Mouse (Mus musculus) limb, embryonic 13.5 days (tissue): ENCODE data around the gene A930004D18Rik. TPM values are rescaled to one million over a fixed set of nuclear protein-coding genes. Genes with fewer than 3 reads are reported as not detected.

Experiments
- ATAC-seq: fragments of 200-750 bp; cut with Nextera tagmentation; 2 replicates; pipeline ENCODE4 v1.8.0; 2017; ENCODE audit warnings: low read depth, moderate number of reproducible peaks, moderate TSS enrichment; ENCODE audit not compliant: low FRiP score
- H3K27ac ChIP-seq: fragments of 300-500 bp; sonication (generic); 2 replicates; pipeline ENCODE4 v1.5.1; 2015; ENCODE audit warnings: inconsistent platforms, mild to moderate bottlenecking, moderate library complexity
- H3K27me3 ChIP-seq: fragments of 300-500 bp; sonication (generic); 2 replicates; pipeline ENCODE4 v1.6.1; 2015; ENCODE audit warnings: mild to moderate bottlenecking, inconsistent platforms
- H3K36me3 ChIP-seq: fragments of 300-500 bp; sonication (generic); 2 replicates; pipeline ENCODE4 v1.6.1; 2015; ENCODE audit warnings: inconsistent platforms, mild to moderate bottlenecking, moderate library complexity
- H3K4me1 ChIP-seq: fragments of 300-500 bp; sonication (generic); 2 replicates; pipeline ENCODE4 v1.6.1; 2015; ENCODE audit warnings: inconsistent platforms
- H3K4me2 ChIP-seq: fragments of 300-500 bp; sonication (generic); replicated peaks from 2 replicates; pipeline ENCODE4 v1.6.1; 2015; ENCODE audit warnings: inconsistent platforms, mild to moderate bottlenecking, moderate library complexity
- H3K4me3 ChIP-seq: fragments of 300-500 bp; sonication (generic); 2 replicates; pipeline ENCODE4 v1.5.1; 2015; ENCODE audit warnings: moderate library complexity, mild to moderate bottlenecking, inconsistent platforms
- H3K9ac ChIP-seq: fragments of 300-500 bp; sonication (generic); 2 replicates; pipeline ENCODE4 v1.6.1; 2015; ENCODE audit warnings: mild to moderate bottlenecking, inconsistent platforms
- H3K9me3 ChIP-seq: fragments of 300-500 bp; sonication (generic); 2 replicates; pipeline ENCODE4 v1.6.1; 2016; ENCODE audit warnings: inconsistent platforms
- WGBS: fragments of 180-500 bp; shearing (Covaris S2); methylation state at CpG from one replicate; pipeline ENCODE4 v1.1.7; 2015; 5-methylcytosine and 5-hydroxymethylcytosine counted together
- polyA plus RNA-seq: library from polyadenylated mRNA; unstranded; fragments of >200 nt; fragmentation: Nextera tagmentation; extraction: Ambion mirVana; gene quantifications from 2 replicates; pipeline ENCODE4 v1.2.1, GENCODE M21; 2015

The A930004D18Rik gene
- polyA plus RNA-seq: 15.3 and 19.4 TPM in 2 replicates

GRCm38 (mm10) chr2:18037491-18037890 lies at the start of gene A930004D18Rik:
Gene A930004D18Rik, minus strand, starts transcription at chr2:18037737.
- Histone ChIP-seq H3K27me3 (no peaks in the 10 kb centered on the region; the same call in 1 of the 2 replicates), H3K4me3 (no peak within 1 kb of the TSS), H3K36me3 (0 out of 2 replicates have a peak, but pooled peaks cover 3% of the 10 kb centered on the region), H3K9me3 (no peaks in the 10 kb centered on the region), H3K4me1 (peaks cover 53% of the 10 kb centered on the region), H3K4me2 (no peak within 1 kb of the TSS), H3K9ac (no peak within 1 kb of the TSS), H3K27ac (no peak within 1 kb of the TSS)
- ATAC-seq: no peak
- WGBS: 71% methylated on average over 2 of the region's 2 CpGs

- Histone ChIP-seq H3K27me3 (no peaks in the 10 kb centered on the region), H3K27ac (no peak overlapping the region), H3K4me3 (no peak overlapping the region), H3K4me2 (no peak overlapping the region), H3K9ac (no peak overlapping the region), H3K9me3 (no peaks in the 10 kb centered on the region), H3K36me3 (peaks cover 81% of the 10 kb centered on the region), H3K4me1 (no peaks in the 10 kb centered on the region)
- no peak for ATAC-seq
- WGBS: 89% methylated on average over 2 of the region's 2 CpGs
Observed at GRCm38 (mm10) chr2:18080182-18080860, 42.8 kb upstream of the A930004D18Rik start.

- Histone ChIP-seq H3K27me3 (no peaks in the 10 kb centered on the region), H3K4me1 (no peaks in the 10 kb centered on the region), H3K9me3 (no peaks in the 10 kb centered on the region), H3K4me3 (no peak overlapping the region), H3K27ac (no peak overlapping the region), H3K9ac (no peak overlapping the region), H3K36me3 (peaks cover 55% of the 10 kb centered on the region), H3K4me2 (no peak overlapping the region)
- 95% methylated on average over 2 of the region's 2 CpGs for WGBS
- no peak for ATAC-seq
Observed at GRCm38 (mm10) chr2:18071947-18072346, 34.4 kb upstream of the A930004D18Rik start.

GRCm38 (mm10) chr2:18068071-18068796 lies 30.7 kb upstream of the A930004D18Rik start:
- no peak overlapping the region for H3K4me3 ChIP-seq
- no peak overlapping the region for H3K4me2 ChIP-seq
- H3K9ac ChIP-seq: no peak overlapping the region
- H3K27ac ChIP-seq: no peak overlapping the region
- peaks cover 26% of the 10 kb centered on the region for H3K36me3 ChIP-seq
- ATAC-seq: no peak
- no peaks in the 10 kb centered on the region for H3K27me3 ChIP-seq
- H3K4me1 ChIP-seq: peaks cover 12% of the 10 kb centered on the region
- WGBS: 90% methylated on average over 4 of the region's 4 CpGs
- H3K9me3 ChIP-seq: no peaks in the 10 kb centered on the region

- H3K4me2 ChIP-seq: peak overlapping the region; percentile 90
- peaks cover 12% of the 10 kb centered on the region for H3K4me1 ChIP-seq
- no peak overlapping the region for H3K4me3 ChIP-seq
- H3K9me3 ChIP-seq: no peaks in the 10 kb centered on the region
- no peak overlapping the region for H3K27ac ChIP-seq
- ATAC-seq: no peak
- H3K36me3 ChIP-seq: peaks cover 10% of the 10 kb centered on the region
- H3K27me3 ChIP-seq: no peaks in the 10 kb centered on the region
- no peak overlapping the region for H3K9ac ChIP-seq
Observed at GRCm38 (mm10) chr2:18066436-18066835, 28.9 kb upstream of the A930004D18Rik start.

DNA sequence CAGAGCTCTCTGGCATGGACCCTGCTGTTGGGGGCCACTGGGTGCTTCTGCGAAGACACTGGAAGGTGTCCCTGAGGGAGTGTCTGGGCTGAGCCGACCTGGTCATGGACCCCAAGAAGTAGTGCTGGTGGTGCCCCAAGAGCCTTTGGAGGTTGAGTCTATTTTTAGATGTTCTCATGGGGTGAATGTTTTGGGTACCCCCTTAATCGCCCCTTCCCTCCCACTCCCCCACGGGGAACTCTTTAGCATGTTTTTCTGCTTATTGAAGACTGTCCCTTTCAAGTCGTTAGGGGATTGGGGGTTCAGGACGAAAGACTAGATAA lies 28.1 kb upstream of the A930004D18Rik start:
- Histone ChIP-seq H3K4me3 (peak overlapping the region; percentile 79), H3K27ac (peak overlapping the region; percentile 69), H3K9me3 (no peaks in the 10 kb centered on the region), H3K36me3 (peaks cover 7% of the 10 kb centered on the region), H3K4me2 (peak overlapping the region; percentile 90), H3K27me3 (no peaks in the 10 kb centered on the region), H3K4me1 (peaks cover 12% of the 10 kb centered on the region), H3K9ac (peak overlapping the region; percentile 79)
- ATAC-seq: no peak
- WGBS: 7% methylated on average over 6 of the region's 6 CpGs

GRCm38 (mm10) chr2:18064941-18065707 lies 27.6 kb upstream of the A930004D18Rik start:
- H3K9me3 ChIP-seq: no peaks in the 10 kb centered on the region
- peak overlapping the region; percentile 99 for H3K27ac ChIP-seq
- H3K4me2 ChIP-seq: peak overlapping the region; percentile 90
- H3K36me3 ChIP-seq: peaks cover 7% of the 10 kb centered on the region
- WGBS: under 1% methylated on average over 52 of the region's 85 CpGs
- ATAC-seq: peak; percentile 65
- H3K4me1 ChIP-seq: peaks cover 12% of the 10 kb centered on the region
- no peaks in the 10 kb centered on the region for H3K27me3 ChIP-seq
- H3K9ac ChIP-seq: peak overlapping the region; percentile 97
- H3K4me3 ChIP-seq: peak overlapping the region; percentile 79

DNA sequence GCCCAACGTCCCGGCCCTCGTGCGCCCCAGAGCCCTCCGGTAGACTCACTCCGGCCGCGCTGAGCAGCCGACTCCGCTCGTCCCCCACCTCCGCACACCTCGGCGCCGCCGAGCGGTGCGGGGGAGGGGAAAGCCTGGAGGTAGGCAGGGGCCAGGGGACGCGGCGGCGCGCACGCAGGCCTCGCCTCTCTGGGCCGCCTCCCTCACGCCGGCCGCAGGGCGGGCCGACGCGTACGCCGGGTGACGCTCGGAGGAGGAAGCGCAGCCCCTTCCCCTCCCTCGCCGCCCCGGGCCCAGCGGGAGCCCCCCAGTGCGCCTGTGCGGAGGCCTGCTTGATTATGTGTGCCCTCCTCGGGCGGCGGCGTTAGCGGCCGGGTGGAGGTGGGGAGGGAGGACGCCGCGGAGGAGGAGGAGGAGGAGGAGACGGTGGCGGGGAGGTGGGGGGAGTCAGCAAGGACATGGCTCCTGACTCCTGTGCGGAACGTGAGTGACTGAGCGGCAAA lies 26.9 kb upstream of the A930004D18Rik start:
- peaks cover 12% of the 10 kb centered on the region for H3K4me1 ChIP-seq
- 2% methylated on average over 21 of the region's 58 CpGs for whole genome bisulfite sequencing
- ATAC-seq: peak; percentile 96

GRCm38 (mm10) chr2:18063763-18064251 lies 26.3 kb upstream of the A930004D18Rik start:
- Histone ChIP-seq H3K36me3 (peaks cover 7% of the 10 kb centered on the region), H3K9me3 (no peaks in the 10 kb centered on the region), H3K27me3 (no peaks in the 10 kb centered on the region), H3K27ac (peak overlapping the region; percentile 99), H3K4me2 (peak overlapping the region; percentile 90), H3K4me1 (peaks cover 18% of the 10 kb centered on the region), H3K4me3 (peak overlapping the region; percentile 79), H3K9ac (peak overlapping the region; percentile 97)
- WGBS: under 1% methylated on average over 18 of the region's 18 CpGs
- peak; percentile 24 for ATAC-seq

More for the DNA sequence above, 26.9 kb upstream of the A930004D18Rik start:
- H3K36me3 ChIP-seq: peaks cover 7% of the 10 kb centered on the region
- H3K4me2 ChIP-seq: peak overlapping the region; percentile 90
- peak overlapping the region; percentile 97 for H3K9ac ChIP-seq
- H3K9me3 ChIP-seq: no peaks in the 10 kb centered on the region
- H3K27me3 ChIP-seq: no peaks in the 10 kb centered on the region
- H3K27ac ChIP-seq: peak overlapping the region; percentile 99
- H3K4me3 ChIP-seq: peak overlapping the region; percentile 79

GRCm38 (mm10) chr2:18060396-18060795 lies 22.9 kb upstream of the A930004D18Rik start:
- no peak overlapping the region for H3K9ac ChIP-seq
- 88% methylated on average over 1 of the region's 1 CpGs for whole genome bisulfite sequencing
- H3K4me2 ChIP-seq: no peak overlapping the region
- no peak overlapping the region for H3K27ac ChIP-seq
- peaks cover 13% of the 10 kb centered on the region for H3K4me1 ChIP-seq
- H3K9me3 ChIP-seq: no peaks in the 10 kb centered on the region
- H3K27me3 ChIP-seq: no peaks in the 10 kb centered on the region
- no peaks in the 10 kb centered on the region for H3K36me3 ChIP-seq
- ATAC-seq: no peak
- no peak overlapping the region for H3K4me3 ChIP-seq

DNA sequence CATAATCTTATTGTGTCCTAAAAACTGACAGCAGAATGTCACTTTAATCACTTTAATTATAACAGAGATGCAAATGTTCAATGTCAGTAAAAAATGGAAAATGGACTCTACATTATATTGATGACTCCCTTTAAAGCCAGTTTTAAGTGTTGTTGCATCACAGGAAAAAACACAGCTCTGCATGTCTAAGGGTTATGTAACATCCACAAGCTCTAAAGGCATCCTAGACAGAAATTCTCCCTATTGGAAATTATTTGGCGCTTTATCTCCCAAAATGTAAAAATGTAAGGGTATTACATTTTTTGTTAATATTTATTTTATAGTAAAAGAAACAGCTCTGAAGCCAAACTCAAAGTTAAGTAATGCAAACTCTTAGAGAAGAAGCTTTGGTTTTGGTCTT lies 22.4 kb upstream of the A930004D18Rik start:
- Histone ChIP-seq H3K4me1 (peaks cover 16% of the 10 kb centered on the region), H3K27ac (no peak overlapping the region), H3K4me3 (no peak overlapping the region), H3K9me3 (no peaks in the 10 kb centered on the region), H3K4me2 (no peak overlapping the region), H3K36me3 (no peaks in the 10 kb centered on the region), H3K9ac (no peak overlapping the region), H3K27me3 (no peaks in the 10 kb centered on the region)
- 87% methylated on average over 1 of the region's 1 CpGs for WGBS
- ATAC-seq: no peak

- H3K4me3 ChIP-seq: no peak overlapping the region
- no peaks in the 10 kb centered on the region for H3K27me3 ChIP-seq
- H3K9me3 ChIP-seq: no peaks in the 10 kb centered on the region
- no peaks in the 10 kb centered on the region for H3K36me3 ChIP-seq
- no peak overlapping the region for H3K4me2 ChIP-seq
- H3K9ac ChIP-seq: no peak overlapping the region
- WGBS: 36% methylated on average over 2 of the region's 2 CpGs
- ATAC-seq: no peak
- H3K4me1 ChIP-seq: peaks cover 24% of the 10 kb centered on the region
- no peak overlapping the region for H3K27ac ChIP-seq
Observed at GRCm38 (mm10) chr2:18059063-18059462, 21.5 kb upstream of the A930004D18Rik start.
